Mouse (Mus musculus): ENCODE measurements around the gene Nxnl2. TPM values are rescaled to one million over a fixed set of nuclear protein-coding genes. Genes with fewer than 3 reads are reported as not detected.
"Not testable (repeated sequence)": the region's sequence is repeated elsewhere in the genome, so short reads cannot be mapped to it uniquely, and the experiment has no call there.

Gene Nxnl2
- polyA plus RNA-seq, 1 experiment from 2014 or later: 0.19 TPM

DNA sequence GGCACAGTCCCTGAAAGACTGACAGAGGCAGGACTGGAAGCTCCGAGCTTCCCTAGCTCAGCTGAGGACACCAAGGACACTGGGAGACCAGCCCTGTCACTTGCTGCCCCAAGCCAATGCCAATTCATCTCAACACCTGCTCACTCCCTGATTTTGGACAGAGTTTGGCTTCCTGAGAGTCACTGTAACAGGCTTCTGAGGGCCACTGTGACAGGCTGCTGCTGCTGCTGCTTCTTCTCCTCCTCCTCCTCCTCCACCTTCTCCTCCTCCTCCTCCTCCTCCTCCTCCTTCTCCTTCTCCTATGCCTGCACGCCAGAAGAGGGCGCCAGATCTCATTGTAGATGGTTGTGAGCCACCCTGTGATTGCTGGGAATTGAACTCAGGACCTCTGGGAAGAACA, 19.5 kb downstream of the Nxnl2 start:
- Histone ChIP-seq H3K9ac (no peak overlapping the region), H3K27me3 (replicated peaks) (no peaks in the 10 kb centered on the region), H3K4me3 (no peak overlapping the region), H3K27ac (no peak overlapping the region), H3K9me3 (replicated peaks) (no peaks in the 10 kb centered on the region), H3K36me3 (no peaks in the 10 kb centered on the region), H3K4me1 (no peaks in the 10 kb centered on the region), H3K4me2 (no peak overlapping the region)
- ATAC-seq: no peak
- 43% methylated on average over 3 of the region's 3 CpGs for WGBS (ENCODE audit: insufficient replicate concordance)

DNA sequence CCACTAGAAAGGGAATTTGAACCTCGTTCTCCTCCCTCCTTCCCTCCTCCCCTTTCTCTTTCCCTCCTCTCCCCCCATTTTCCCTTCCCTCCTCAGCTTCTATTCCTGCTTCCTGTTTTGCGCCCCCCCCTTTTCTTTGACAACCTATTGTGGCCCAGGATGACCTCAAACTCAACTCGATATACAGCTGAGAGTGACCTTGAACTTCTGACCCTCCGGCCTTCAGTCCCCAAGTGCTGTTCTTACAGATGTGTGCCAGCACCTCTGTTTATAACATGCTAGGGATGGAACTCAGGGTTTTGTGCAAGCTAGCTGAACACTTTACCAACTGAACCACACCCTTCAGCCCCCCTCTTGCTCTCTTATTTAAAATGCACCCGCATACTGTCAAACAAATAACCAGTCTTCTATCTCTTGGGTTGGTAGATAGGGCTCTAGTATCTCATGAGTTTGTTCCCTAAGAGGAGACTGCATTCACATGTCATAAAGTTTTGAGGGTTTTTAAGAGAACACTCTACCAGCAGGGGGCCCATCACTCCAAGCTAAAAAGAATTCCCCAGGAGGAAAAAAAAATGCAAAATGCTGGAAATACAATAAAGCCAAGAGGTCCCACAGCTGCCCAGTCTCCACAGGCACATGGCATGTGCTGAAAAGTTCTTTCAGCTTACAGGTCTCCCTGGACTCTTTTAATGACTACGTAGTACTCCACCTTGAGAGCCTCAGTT, 20.8 kb downstream of the Nxnl2 start:
- ATAC-seq: no peak
- H3K9ac ChIP-seq: no peak overlapping the region
- H3K4me1 ChIP-seq: no peaks in the 10 kb centered on the region
- no peak overlapping the region for H3K4me2 ChIP-seq
- no peak overlapping the region for H3K4me3 ChIP-seq
- no peaks in the 10 kb centered on the region for H3K27me3 ChIP-seq (replicated peaks)
- H3K27ac ChIP-seq: no peak overlapping the region
- WGBS (ENCODE audit: insufficient replicate concordance): 61% methylated on average over 6 of the region's 6 CpGs
- H3K36me3 ChIP-seq: no peaks in the 10 kb centered on the region
- H3K9me3 ChIP-seq (replicated peaks): no peaks in the 10 kb centered on the region

DNA sequence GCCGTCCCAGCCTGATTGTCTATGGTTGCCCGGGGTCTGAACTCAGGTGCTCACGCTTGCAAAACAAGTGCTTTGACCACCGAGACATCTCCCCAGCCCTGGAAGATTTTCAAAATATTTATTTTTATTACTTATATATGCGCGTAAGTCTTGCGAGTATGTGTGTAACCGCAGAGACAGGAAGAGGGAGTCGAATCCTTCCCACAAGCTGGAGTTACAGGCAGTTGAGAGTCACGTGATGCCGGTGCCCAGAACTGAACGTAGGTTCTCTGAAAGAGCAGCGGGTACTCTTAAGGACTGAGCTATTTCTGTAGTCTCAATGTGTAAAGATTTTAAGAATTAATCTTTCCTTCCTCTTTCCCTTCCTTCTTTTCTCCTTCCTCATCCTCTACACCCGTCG, 23.1 kb downstream of the Nxnl2 start:
- H3K4me1 ChIP-seq: no peaks in the 10 kb centered on the region
- H3K27me3 ChIP-seq (replicated peaks): no peaks in the 10 kb centered on the region
- no peak overlapping the region for H3K9ac ChIP-seq
- 61% methylated on average over 15 of the region's 15 CpGs for WGBS (ENCODE audit: insufficient replicate concordance)
- no peak for ATAC-seq
- H3K4me3 ChIP-seq: no peak overlapping the region
- no peaks in the 10 kb centered on the region for H3K36me3 ChIP-seq
- H3K27ac ChIP-seq: no peak overlapping the region
- no peak overlapping the region for H3K4me2 ChIP-seq
- H3K9me3 ChIP-seq (replicated peaks): no peaks in the 10 kb centered on the region

DNA sequence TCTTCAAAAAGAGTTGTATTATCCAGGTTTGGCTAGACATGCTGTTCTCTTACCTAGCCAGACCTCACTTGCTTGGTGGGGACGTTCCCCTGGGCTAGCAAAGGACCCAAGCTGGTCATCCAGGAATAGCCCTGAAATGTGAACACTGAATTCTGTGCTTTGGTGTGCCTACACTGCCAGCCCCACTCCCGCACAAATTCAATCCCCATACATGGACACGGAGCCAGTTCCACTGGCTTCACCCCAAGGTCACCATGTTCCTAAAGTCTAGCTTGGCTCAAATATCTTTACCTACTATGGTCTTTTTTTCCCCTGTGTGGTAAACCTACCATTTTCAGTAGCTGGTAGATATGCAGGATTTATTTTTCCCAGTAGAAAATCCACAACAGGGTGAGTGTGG, 26.9 kb downstream of the Nxnl2 start:
- H3K9me3 ChIP-seq (replicated peaks): no peaks in the 10 kb centered on the region; the same call in 1 of the 2 replicates
- H3K27ac ChIP-seq: no peak overlapping the region
- no peak overlapping the region for H3K9ac ChIP-seq
- no peaks in the 10 kb centered on the region; the same call in 1 of the 2 replicates for H3K27me3 ChIP-seq (replicated peaks)
- H3K4me2 ChIP-seq: no peak overlapping the region
- no peaks in the 10 kb centered on the region for H3K36me3 ChIP-seq
- H3K4me3 ChIP-seq: no peak overlapping the region
- no peak for ATAC-seq
- WGBS (ENCODE audit: insufficient replicate concordance): 68% methylated on average over 3 of the region's 3 CpGs
- no peaks in the 10 kb centered on the region for H3K4me1 ChIP-seq

DNA sequence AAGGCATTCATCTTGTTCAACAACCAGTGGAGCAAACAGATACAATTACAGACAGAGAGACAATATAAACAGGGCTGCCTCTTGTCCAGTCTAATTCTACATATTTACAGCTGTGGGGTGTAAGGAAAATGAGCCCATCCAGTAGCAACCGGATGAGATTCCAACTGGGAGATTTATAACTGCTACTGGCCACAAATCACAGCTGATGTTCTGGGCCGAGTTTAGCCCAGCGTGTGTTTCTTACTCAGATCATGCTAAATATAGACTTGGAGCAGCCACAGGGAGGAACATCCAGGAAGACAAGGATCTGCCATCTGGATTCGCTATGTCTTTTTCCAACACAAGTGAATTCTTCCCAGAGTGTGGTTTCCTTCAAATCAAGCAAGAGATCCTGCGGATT, 27.4 kb downstream of the Nxnl2 start:
- Histone ChIP-seq H3K4me3 (no peak overlapping the region), H3K36me3 (no peaks in the 10 kb centered on the region), H3K27ac (no peak overlapping the region), H3K4me1 (no peaks in the 10 kb centered on the region), H3K9ac (no peak overlapping the region), H3K9me3 (replicated peaks) (no peaks in the 10 kb centered on the region; the same call in 1 of the 2 replicates), H3K27me3 (replicated peaks) (no peaks in the 10 kb centered on the region; the same call in 1 of the 2 replicates), H3K4me2 (no peak overlapping the region)
- no peak for ATAC-seq
- WGBS (ENCODE audit: insufficient replicate concordance): 65% methylated on average over 5 of the region's 5 CpGs

DNA sequence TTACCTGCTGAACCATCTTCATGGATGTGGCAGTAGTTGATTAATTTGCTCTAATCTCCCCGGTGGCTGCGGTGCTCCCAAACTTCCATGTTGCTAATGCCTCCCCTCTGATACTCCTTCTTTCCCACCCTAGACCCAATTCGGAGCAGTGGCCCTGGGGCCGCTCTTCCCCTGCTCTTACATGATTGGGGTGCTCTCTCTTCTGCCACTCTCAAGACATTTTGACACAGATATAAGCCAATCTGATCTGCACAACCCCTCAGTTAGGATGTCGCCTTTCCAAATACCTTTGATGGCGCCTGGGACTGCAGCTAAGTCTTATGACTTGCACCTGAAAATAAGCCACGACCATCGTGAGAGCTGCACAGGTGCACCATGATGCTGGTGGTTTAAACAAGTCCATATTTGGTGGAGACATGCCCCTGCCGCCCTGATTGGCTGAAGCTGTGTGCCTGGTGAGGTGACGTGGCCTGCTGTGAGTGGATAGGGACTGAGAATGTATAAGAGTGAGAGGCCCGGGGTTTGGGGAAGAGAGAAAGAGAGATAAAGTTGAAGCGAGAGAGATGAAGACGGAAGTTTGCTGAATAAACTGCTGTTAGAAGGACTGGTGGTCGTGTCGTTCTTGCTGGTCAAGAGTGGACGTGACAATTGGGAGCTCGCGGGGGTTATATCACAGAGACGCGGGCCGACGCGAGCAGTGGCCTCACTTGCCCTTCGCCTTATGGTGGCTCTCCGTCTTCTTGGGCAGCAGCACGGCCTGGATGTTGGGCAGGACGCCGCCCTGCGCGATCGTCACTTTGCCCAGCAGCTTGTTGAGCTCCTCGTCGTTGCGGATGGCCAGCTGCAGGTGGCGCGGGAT, 31.4 kb downstream of the Nxnl2 start:
- 32% methylated on average over 28 of the region's 36 CpGs for WGBS (ENCODE audit: insufficient replicate concordance)
- peak overlapping the region; percentile 54 for H3K4me2 ChIP-seq
- not testable (repeated sequence) for H3K36me3 ChIP-seq; H3K27ac ChIP-seq; H3K4me1 ChIP-seq; H3K9ac ChIP-seq; H3K9me3 ChIP-seq (replicated peaks); H3K27me3 ChIP-seq (replicated peaks)
- H3K4me3 ChIP-seq: peak overlapping the region; percentile 31; the same call in 1 of the 2 replicates
- ATAC-seq: peak; percentile 84

DNA sequence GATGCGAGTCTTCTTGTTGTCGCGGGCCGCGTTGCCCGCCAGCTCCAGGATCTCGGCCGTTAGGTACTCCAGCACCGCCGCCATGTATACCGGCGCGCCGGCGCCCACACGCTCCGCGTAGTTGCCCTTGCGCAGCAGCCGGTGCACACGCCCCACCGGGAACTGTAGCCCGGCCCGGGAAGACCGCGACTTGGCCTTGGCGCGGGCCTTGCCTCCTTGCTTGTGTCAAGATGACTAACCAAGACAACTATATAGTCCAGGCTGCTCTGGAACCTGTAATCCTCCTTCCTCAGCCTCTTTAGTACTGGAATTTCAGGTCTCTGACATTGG, 32.0 kb downstream of the Nxnl2 start:
- 4% methylated on average over 26 of the region's 28 CpGs for WGBS (ENCODE audit: insufficient replicate concordance)
- not testable (repeated sequence) for H3K27me3 ChIP-seq (replicated peaks); H3K27ac ChIP-seq; H3K36me3 ChIP-seq; H3K4me1 ChIP-seq; H3K9ac ChIP-seq; H3K9me3 ChIP-seq (replicated peaks)
- peak; percentile 81 for ATAC-seq
- peak overlapping the region; percentile 31 for H3K4me3 ChIP-seq
- peak overlapping the region; percentile 54 for H3K4me2 ChIP-seq

DNA sequence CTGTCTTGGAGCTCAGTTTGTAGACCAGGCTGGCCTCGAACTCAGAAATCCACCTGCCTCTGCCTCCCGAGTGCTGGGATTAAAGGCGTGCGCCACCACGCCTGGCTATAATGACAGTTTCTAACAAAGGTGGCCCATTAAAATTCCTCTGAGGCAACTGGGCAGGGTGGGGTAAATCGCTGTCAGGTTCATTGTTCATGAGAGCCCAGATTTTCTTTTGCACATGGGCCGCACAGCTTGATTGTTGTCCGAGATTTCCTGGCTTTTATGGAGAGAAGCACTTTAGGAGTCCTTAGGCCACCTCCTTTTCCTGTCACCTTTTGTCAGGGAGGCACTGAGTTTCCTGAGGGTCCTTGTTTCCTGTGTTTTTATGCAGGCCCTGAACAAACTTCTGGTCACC, 32.6 kb downstream of the Nxnl2 start:
- Histone ChIP-seq H3K9me3 (replicated peaks) (no peaks in the 10 kb centered on the region; the same call in 1 of the 2 replicates), H3K9ac (no peak overlapping the region), H3K27me3 (replicated peaks) (no peaks in the 10 kb centered on the region; the same call in 1 of the 2 replicates), H3K4me2 (no peak overlapping the region), H3K27ac (no peak overlapping the region), H3K36me3 (no peaks in the 10 kb centered on the region), H3K4me1 (no peaks in the 10 kb centered on the region), H3K4me3 (no peak overlapping the region)
- WGBS (ENCODE audit: insufficient replicate concordance): 70% methylated on average over 8 of the region's 8 CpGs
- no peak for ATAC-seq

DNA sequence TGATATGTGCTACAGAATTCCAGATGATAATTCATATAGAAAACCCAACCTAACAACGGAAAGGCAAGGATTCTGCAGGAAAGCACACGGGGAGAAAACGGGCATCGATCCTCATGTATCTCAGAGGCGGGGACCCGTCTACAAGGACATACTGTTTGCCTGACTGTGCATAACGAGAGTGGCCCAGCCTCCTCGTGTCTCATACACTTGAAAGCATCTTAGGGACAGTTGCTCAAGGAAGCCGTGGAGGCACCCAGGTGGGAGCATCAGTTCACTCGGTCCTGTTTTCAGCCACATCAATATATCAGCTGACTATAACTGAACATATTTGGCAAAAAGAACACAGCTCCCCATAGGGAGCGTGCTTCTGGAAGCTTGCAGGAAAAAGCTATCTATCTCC, 33.3 kb downstream of the Nxnl2 start:
- not testable (repeated sequence) for H3K4me2 ChIP-seq; H3K9me3 ChIP-seq (replicated peaks); H3K4me3 ChIP-seq; H3K36me3 ChIP-seq; H3K27ac ChIP-seq; H3K27me3 ChIP-seq (replicated peaks); H3K4me1 ChIP-seq; ATAC-seq; H3K9ac ChIP-seq
- 77% methylated on average over 11 of the region's 11 CpGs for WGBS (ENCODE audit: insufficient replicate concordance)

DNA sequence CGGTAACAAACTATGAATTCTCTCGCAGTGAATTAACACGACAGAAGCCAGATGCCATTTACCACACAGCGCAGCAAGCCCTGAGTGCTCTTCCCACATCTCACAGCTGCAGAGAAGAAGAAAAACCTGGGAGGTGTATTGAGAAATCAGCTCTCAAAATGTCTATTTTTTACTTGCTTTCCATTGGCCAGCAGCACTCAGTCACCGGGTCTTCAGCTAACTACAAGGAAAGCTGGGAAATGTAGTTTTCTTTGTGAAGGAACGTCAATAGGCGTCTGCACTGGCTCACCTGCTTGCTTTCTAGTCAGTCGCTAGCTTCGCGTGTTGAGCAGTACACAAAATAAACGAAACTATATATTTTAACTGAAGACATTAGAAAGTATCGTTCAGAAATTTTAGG, 37.1 kb downstream of the Nxnl2 start:
- Histone ChIP-seq H3K4me1 (no peaks in the 10 kb centered on the region), H3K4me3 (no peak overlapping the region), H3K36me3 (no peaks in the 10 kb centered on the region), H3K27ac (no peak overlapping the region), H3K9ac (no peak overlapping the region), H3K27me3 (replicated peaks) (no peaks in the 10 kb centered on the region), H3K9me3 (replicated peaks) (no peaks in the 10 kb centered on the region), H3K4me2 (no peak overlapping the region)
- ATAC-seq: no peak
- 66% methylated on average over 12 of the region's 12 CpGs for WGBS (ENCODE audit: insufficient replicate concordance)

DNA sequence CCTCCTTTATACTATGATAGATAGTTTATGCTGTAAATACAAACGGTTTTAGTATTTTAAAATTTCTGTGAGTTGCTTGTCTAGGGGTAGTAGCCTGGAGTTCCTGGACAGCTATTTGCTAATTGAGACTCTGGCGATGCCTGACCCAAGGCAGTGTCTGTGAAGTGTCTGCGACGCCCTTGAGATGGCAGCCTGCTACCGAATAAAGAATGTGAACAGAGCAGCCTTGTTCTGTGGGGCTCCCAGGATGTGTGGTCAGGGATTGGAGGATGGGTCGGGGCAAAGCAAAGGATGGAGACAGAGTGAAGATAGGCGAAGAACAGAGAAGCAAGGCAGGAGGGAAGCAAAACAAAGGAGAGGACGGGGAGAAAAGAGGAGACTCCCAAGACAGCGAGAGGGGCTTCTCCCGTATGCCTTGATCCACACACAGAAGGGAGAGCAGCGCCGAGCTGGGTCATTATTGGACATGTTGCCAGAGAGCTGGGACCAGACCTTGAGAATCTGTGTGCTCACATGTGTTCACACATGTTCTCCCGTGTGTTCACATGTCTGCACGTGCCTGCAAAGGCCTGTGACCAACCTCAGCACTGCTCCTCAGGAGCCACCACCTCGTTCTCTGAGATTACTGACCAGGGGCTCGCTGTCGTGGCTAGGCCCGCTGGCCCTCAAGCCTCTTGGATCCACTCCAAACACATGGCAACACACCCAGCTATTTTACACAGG, 37.7 kb downstream of the Nxnl2 start:
- H3K4me3 ChIP-seq: no peak overlapping the region
- no peak overlapping the region for H3K4me2 ChIP-seq
- no peak overlapping the region for H3K9ac ChIP-seq
- H3K36me3 ChIP-seq: no peaks in the 10 kb centered on the region
- H3K9me3 ChIP-seq (replicated peaks): no peaks in the 10 kb centered on the region
- WGBS (ENCODE audit: insufficient replicate concordance): 65% methylated on average over 18 of the region's 18 CpGs
- no peaks in the 10 kb centered on the region for H3K4me1 ChIP-seq
- H3K27ac ChIP-seq: no peak overlapping the region
- no peak for ATAC-seq
- no peaks in the 10 kb centered on the region for H3K27me3 ChIP-seq (replicated peaks)

DNA sequence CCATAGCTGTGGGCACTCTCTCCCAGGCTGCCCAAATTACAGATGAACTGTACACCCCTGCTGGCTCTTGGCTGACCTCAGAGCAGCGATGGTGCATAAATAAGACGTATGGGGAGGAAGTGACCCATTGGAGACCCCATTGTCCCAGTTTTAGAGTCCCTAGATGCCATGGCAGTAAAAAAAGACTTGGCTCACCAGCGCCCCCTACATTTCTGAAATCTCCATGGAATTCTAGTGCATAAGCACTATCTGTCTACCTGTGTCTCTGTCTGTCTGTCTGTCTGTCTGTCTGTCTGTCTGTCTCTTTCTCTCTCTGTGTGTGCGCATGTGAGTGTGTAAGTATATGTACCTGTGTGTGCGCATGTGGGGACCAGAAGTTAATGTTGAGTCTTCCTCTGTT, 39.8 kb downstream of the Nxnl2 start:
- no peaks in the 10 kb centered on the region for H3K4me1 ChIP-seq
- no peak overlapping the region for H3K9ac ChIP-seq
- no peaks in the 10 kb centered on the region for H3K27me3 ChIP-seq (replicated peaks)
- H3K9me3 ChIP-seq (replicated peaks): no peaks in the 10 kb centered on the region
- H3K4me2 ChIP-seq: no peak overlapping the region
- WGBS (ENCODE audit: insufficient replicate concordance): 56% methylated on average over 5 of the region's 5 CpGs
- no peak for ATAC-seq
- H3K27ac ChIP-seq: no peak overlapping the region
- no peaks in the 10 kb centered on the region for H3K36me3 ChIP-seq
- H3K4me3 ChIP-seq: no peak overlapping the region
